Mouse (Mus musculus) Muller cell, postnatal 12 days (primary cell): ENCODE data around the gene Acot12.

ENCODE experiments used
- DNase-seq: peaks from one replicate; pipeline ENCODE4 v3.0.0-alpha.2; 2015; ENCODE audit errors: inconsistent ontology term

Acot12 gene

GRCm38 (mm10) chr13:91741280-91742047 lies at the start of gene Acot12:
TSS of gene Acot12 (plus strand) at chr13:91741512.
- DNase-seq, result peak; percentile 77

DNA sequence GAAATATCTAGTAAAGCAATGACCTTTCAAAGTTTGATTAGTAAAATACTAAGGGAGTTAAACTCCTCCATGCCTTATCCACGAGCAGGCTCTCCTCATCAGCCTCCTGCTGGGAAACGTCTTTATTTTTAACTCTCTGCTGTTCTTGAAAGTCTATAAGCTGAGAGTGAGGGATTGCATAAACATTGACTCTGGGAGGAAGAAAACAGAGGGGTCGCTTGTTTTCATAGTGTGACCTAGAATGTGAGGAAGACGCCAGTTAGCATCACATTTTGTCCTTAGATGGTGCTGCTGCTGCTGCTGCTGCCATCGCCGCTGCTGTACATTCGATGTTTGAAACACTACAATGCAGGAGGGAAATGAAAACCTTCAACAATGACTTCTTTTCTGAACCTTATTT lies 47.7 kb upstream of the Acot12 start:
- DNase-seq, result no peak

DNA sequence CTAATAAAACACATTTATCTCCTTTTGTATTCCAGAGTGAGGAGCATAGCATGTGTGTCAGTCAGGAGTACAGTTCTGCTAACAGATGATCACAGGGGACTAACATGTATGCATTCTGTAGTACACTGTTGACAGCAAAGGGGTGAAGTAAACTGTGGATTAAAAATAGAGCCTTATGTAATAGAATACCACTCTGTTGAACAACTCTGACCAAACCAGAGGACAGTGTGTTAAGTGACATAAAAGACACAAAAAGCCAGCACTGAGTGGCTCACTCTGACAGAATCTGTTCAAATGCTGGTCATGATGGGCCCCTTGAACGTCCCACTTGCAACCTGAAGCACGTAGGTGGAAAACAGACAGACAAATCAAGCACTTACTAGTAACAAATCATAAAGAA lies 45.9 kb upstream of the Acot12 start:
- DNase-seq, result no peak

DNA sequence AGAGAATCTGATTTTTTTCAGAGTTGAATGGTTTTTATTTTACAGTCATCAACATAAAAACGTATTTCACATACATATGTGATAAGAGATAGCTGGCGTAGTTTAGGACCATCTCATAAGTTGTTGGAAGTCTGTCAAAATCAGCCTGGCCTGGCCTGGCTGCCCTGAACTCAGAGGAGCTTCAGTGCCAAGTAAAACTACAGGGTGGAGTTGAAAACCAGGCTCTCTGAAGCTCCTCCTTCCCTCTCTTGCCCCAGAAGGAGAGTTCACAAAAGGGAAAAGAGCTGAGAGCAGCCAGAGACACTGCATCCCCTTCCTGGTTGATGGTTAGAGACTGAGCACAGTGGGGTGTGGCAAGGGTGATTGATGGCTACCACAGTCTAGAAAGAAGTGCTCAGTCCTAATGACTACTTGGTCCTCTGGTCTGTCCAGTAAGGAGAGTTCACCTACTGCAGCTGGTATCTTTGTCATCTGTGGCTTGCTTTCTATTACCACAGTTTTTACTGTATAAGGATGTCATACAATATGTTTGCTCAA lies 45.1 kb upstream of the Acot12 start:
- no peak for DNase-seq

GRCm38 (mm10) chr13:91697011-91697410 lies 44.3 kb upstream of the Acot12 start:
- peak; percentile 15 for DNase-seq

DNA sequence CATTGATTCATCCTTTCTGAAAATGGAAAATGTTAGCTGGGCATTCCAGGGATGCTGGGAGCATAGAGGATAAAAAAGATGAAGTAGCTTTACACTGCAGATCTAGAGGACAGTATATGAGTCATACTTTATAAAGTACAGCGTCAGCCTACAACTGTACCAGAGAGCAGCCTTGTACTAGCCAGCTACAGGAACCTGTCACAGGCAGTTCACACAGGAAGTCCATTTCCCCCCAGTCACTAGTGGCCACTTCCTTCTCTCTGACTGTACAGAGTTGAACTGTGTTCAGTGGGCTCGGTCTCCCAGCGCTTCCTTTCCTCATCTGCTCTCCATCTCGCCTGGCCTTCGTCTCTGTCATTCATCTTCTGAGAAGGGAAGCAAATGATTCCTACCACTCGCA lies 39.0 kb upstream of the Acot12 start:
- DNase-seq, result no peak

DNA sequence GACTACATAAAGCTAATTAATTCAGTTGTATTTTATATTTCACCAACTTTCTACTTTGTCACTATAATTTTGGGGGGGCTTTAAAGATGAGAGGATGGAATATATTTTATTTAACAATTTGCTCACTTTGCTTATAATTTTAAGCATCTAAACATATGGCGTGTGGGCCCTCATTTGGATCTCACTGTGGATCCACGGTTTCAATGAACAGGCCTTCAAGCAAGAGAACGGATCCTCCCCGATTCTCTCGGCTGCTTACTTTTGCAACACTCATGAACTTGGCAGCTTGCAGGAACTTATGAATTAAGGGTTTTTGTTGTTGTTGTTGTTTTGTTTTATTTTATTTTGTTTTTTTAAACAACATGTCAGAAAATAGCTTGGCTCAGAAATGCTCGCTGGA lies 21.8 kb upstream of the Acot12 start:
- DNase-seq, result no peak

DNA sequence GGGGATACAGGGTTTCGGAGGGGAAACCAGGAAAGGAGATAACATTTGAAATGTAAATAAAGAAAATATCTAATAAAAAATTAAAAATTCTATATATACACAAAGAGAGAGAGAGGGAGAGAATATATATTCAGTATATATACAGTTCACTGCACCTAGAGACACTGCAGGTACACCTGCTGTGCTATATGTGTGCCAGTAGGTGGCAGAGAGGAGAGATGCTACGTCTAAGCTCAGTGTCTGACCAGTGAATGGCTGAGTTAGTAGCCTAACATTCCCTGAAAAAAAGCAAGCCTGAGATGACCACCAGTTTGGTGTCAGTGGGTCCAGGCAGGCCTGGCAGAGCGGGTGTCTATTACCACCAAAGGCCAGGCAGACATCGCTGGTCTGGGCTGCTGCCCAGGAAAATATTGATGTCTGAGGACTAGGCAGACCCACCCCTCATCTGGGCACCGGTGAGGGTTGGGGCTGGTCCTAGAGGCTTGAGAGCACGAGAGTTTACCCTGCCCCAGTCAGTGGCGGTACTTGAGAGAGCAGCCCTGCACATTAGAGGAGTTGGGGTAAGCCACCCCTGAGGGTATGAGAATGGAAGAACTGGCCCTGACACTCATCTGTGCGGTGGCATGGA lies 18.1 kb upstream of the Acot12 start:
- DNase-seq, result no peak

GRCm38 (mm10) chr13:91723736-91724119 lies 17.6 kb upstream of the Acot12 start:
- no peak for DNase-seq

DNA sequence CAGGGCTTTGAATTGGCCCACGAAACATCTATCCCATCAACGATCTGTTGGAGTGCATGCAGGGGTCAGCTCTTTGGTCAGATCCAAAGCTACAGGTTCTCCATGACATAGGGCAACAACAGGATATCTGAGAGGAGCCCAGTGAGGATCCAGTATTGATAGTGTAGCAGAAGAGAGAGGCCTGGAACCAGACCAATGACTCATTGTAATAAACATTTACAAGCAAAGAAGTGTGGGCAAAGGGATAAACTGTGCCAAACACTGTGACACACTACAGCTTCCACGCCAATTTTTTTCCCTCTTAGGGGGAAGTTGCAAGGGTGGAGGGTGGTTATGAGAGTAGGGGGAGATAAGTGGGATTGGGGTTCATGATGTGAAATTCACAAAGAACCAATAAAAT lies 17.1 kb upstream of the Acot12 start:
- peak; percentile 43 for DNase-seq

- DNase-seq, result no peak
Measured at GRCm38 (mm10) chr13:91725130-91725529, 16.2 kb upstream of the Acot12 start.

- no peak for DNase-seq
Measured at GRCm38 (mm10) chr13:91727899-91728298, 13.4 kb upstream of the Acot12 start.

GRCm38 (mm10) chr13:91737191-91737590 lies 4.1 kb upstream of the Acot12 start:
- no peak for DNase-seq

GRCm38 (mm10) chr13:91740851-91741250 lies 461 bp upstream of the Acot12 start:
- DNase-seq, result no peak

DNA sequence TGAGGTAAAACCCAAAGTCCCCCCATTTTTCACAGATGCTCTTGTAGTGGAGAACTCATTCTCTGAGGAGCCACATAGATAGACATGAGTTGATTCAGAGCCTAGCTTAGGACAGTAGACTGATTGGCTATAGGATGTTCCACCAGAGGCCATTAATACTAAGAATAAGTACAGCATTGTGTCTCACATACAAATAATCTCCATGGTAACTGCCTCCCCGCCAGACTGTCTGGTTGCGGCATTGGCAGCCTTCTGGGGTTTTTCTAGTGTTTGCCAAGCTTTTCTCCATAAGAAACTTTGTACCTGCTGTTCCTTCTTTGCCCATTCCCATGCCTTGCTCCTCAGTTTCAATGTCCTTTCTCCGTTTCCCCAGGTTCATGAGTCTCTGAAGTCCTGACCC lies 1.9 kb downstream of the Acot12 start:
- DNase-seq, result no peak

- no peak for DNase-seq
Measured at GRCm38 (mm10) chr13:91746470-91746869, 5.2 kb downstream of the Acot12 start.

DNA sequence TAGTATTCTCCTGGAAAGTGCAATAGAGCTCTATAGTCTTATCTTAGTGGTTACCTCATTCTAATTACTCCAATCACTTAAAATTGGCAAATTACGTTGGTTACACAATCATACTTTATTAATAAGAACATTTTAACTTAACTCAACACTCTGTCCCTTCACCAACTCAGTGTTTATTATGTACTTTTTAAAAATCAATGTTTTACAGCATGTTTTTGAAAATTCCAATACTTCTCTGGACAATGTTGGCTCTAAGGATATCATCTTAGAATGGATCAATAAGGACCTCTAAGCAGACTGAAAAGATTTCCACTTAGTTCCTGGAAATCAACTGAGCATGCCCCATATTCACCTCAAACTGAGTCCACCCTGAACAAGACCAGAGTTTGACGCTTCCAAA lies 7.1 kb downstream of the Acot12 start:
- no peak for DNase-seq

DNA sequence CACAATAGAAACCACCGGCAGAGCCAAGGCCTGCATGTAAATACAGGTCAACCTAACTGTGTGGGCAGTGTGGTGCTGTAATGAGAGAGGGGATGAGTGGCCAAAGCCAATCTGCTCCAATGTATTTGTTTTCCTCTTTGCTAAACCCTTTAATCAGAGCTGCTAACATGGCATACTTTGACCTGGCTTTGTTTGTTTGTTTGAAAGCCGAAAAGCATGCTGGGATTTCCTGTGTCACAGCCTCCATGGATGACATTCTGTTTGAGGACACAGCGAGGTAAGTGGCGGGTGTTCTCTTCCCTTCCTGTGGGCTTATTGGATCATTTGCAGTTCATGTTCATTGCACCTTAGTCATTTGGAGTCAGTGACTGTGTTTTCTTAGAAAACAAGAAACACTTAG lies 8.7 kb downstream of the Acot12 start:
- DNase-seq, result no peak

GRCm38 (mm10) chr13:91753724-91754123 lies 12.4 kb downstream of the Acot12 start:
- no peak for DNase-seq

- DNase-seq, result no peak
Measured at GRCm38 (mm10) chr13:91754762-91755161, 13.4 kb downstream of the Acot12 start.

DNA sequence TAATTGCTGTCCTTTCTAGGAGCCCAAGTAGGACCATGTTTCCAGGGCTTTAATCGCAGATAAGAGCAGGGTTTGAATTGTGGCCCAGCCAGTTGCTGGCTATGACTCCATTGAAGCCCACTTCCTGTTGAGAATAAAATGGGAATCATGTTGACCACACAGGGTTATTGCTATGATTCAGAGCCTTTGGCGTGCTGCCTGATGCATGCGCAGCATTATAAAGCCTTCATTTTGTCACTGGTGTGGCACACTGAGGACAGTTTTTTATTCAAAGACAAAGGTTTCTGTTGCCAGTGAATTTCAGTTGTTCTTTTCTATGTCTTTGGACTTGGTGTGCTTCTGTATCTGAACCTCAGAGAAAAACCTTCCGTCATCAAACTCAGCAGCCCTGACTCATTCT lies 14.9 kb downstream of the Acot12 start:
- DNase-seq, result peak; percentile 78

GRCm38 (mm10) chr13:91758316-91759048 lies 17.2 kb downstream of the Acot12 start:
- no peak for DNase-seq

DNA sequence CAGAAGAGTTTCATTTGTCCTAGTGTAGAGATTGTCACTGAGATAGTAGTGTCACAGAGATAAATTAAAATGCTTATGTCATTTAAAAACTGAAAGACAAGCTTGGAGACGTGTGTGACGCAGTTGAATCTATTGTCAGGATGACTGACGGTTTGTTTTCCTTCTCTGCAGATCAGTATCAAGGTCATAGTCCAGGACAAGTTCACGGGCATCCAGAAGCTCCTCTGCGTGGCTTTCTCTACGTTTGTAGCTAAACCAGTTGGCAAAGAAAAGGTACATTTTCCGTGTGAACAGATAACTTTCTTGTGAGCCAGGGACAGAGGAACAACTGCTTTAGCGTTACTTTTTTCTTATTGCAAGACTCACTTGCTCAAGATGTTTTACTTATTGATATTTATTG lies 18.5 kb downstream of the Acot12 start:
- DNase-seq, result no peak
